Mouse (Mus musculus): Measurements from ENCODE around the gene Rpusd4. TPM values are rescaled to one million over a fixed set of nuclear protein-coding genes. Genes with fewer than 3 reads are reported as not detected.

Gene Rpusd4
- polyA plus RNA-seq, 1 experiment from 2014 or later, result 28.6 TPM

GRCm38 (mm10) chr9:35290417-35290816, 22.8 kb downstream of the Rpusd4 start:
- no peaks in the 10 kb centered on the region for H3K9me3 ChIP-seq
- H3K27ac ChIP-seq, result no peak overlapping the region
- no peak overlapping the region for H3K9ac ChIP-seq
- no peak for ATAC-seq (ENCODE audit: insufficient read depth, low FRiP score, low read depth)
- no peak overlapping the region for H3K4me2 ChIP-seq
- no peaks in the 10 kb centered on the region for H3K4me1 ChIP-seq
- H3K27me3 ChIP-seq (replicated peaks), result no peaks in the 10 kb centered on the region
- H3K36me3 ChIP-seq, result no peaks in the 10 kb centered on the region
- WGBS, result 88% methylated on average over 3 of the region's 3 CpGs
- no peak overlapping the region for H3K4me3 ChIP-seq (replicated peaks)

DNA sequence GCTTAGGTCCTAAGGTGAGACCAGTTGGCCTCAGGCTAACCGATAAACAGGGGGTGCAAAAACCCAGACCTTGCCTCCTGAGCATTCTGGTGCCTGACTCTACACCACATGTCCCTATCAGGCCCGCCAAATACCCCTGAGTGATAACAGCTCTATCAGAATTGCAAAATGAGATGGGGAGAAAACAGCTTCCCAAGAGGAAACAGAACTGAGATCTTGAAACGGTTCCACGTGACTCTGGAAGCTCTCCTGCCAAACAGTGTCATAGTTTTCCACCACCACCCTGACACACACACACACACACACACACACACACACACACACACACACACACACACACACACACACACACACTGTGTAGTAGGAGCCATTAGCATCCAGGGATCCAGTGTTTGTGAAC, 23.3 kb downstream of the Rpusd4 start:
- 69% methylated on average over 4 of the region's 4 CpGs for WGBS
- Histone ChIP-seq H3K4me2 (no peak overlapping the region), H3K4me3 (replicated peaks) (no peak overlapping the region), H3K9ac (no peak overlapping the region), H3K36me3 (no peaks in the 10 kb centered on the region), H3K4me1 (no peaks in the 10 kb centered on the region), H3K27ac (no peak overlapping the region), H3K27me3 (replicated peaks) (no peaks in the 10 kb centered on the region), H3K9me3 (no peaks in the 10 kb centered on the region)
- no peak for ATAC-seq (ENCODE audit: insufficient read depth, low FRiP score, low read depth)

- Histone ChIP-seq H3K4me2 (no peak overlapping the region), H3K4me1 (no peaks in the 10 kb centered on the region), H3K36me3 (no peaks in the 10 kb centered on the region), H3K4me3 (replicated peaks) (no peak overlapping the region), H3K27me3 (replicated peaks) (no peaks in the 10 kb centered on the region), H3K27ac (no peak overlapping the region), H3K9ac (no peak overlapping the region), H3K9me3 (no peaks in the 10 kb centered on the region)
- ATAC-seq (ENCODE audit: insufficient read depth, low FRiP score, low read depth), result no peak
- whole genome bisulfite sequencing, result 68% methylated on average over 5 of the region's 5 CpGs
Observed at GRCm38 (mm10) chr9:35293465-35293864, 25.8 kb downstream of the Rpusd4 start.

- Histone ChIP-seq H3K9ac (no peak overlapping the region), H3K27ac (no peak overlapping the region), H3K36me3 (no peaks in the 10 kb centered on the region), H3K27me3 (replicated peaks) (no peaks in the 10 kb centered on the region), H3K4me1 (no peaks in the 10 kb centered on the region), H3K4me3 (replicated peaks) (no peak overlapping the region), H3K9me3 (no peaks in the 10 kb centered on the region), H3K4me2 (no peak overlapping the region)
- ATAC-seq (ENCODE audit: insufficient read depth, low FRiP score, low read depth), result no peak
Observed at GRCm38 (mm10) chr9:35297791-35298190, 30.1 kb downstream of the Rpusd4 start.

GRCm38 (mm10) chr9:35302172-35302571, 34.5 kb downstream of the Rpusd4 start:
- H3K27me3 ChIP-seq (replicated peaks), result no peaks in the 10 kb centered on the region
- H3K9me3 ChIP-seq, result no peaks in the 10 kb centered on the region
- H3K27ac ChIP-seq, result no peak overlapping the region
- H3K4me3 ChIP-seq (replicated peaks), result no peak overlapping the region
- no peak for ATAC-seq (ENCODE audit: insufficient read depth, low FRiP score, low read depth)
- H3K36me3 ChIP-seq, result no peaks in the 10 kb centered on the region
- H3K4me2 ChIP-seq, result no peak overlapping the region
- 88% methylated on average over 3 of the region's 3 CpGs for WGBS
- H3K4me1 ChIP-seq, result no peaks in the 10 kb centered on the region
- no peak overlapping the region for H3K9ac ChIP-seq

DNA sequence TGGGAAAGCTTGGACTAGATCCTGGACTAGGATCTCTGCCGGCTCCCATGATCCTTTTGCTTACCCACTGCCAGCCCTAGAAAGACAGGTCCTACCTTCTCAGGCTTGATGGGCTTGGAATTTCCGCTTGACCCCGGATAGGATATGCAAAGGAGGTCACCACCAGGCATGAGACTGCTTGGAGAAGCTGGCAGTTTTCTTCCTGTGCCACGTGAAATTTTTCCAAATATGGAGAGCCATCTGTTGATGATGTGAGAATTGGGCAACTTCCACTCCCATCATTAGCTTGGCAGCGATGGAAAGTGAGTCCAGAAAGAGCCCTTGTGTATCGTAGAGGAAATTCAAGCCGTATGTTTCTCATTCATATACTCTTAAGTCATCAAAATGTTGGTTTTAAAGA, 39.8 kb downstream of the Rpusd4 start:
- 68% methylated on average over 7 of the region's 7 CpGs for WGBS
- no peaks in the 10 kb centered on the region for H3K36me3 ChIP-seq
- no peak overlapping the region for H3K27ac ChIP-seq
- no peaks in the 10 kb centered on the region for H3K4me1 ChIP-seq
- H3K9me3 ChIP-seq, result no peaks in the 10 kb centered on the region
- no peak overlapping the region for H3K4me3 ChIP-seq (replicated peaks)
- H3K27me3 ChIP-seq (replicated peaks), result no peaks in the 10 kb centered on the region
- ATAC-seq (ENCODE audit: insufficient read depth, low FRiP score, low read depth), result no peak
- no peak overlapping the region for H3K9ac ChIP-seq
- no peak overlapping the region for H3K4me2 ChIP-seq

DNA sequence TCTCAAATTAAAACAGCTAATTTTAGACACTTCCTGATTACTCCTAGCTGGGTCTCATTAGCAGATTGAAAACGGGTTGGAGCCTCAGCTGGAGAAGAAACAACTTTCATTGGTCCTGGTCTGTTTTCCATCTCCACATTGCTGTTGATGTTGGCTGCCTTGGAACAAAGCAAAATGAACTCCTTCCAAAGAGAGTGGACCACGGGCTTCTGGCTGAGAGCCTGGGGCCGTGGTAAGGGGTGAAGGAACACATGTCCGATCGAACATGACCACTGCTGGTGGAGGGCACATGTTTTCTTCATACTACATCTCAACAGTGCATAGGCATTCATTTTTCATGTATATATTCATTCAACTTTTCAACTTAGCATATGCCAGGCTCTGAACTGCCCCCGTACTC, 42.7 kb downstream of the Rpusd4 start:
- no peak overlapping the region for H3K9ac ChIP-seq
- 76% methylated on average over 6 of the region's 6 CpGs for WGBS
- H3K36me3 ChIP-seq, result no peaks in the 10 kb centered on the region
- no peak overlapping the region for H3K27ac ChIP-seq
- no peak overlapping the region for H3K4me3 ChIP-seq (replicated peaks)
- ATAC-seq (ENCODE audit: insufficient read depth, low FRiP score, low read depth), result no peak
- no peaks in the 10 kb centered on the region for H3K27me3 ChIP-seq (replicated peaks)
- peaks cover 11% of the 10 kb centered on the region; the same call in 1 of the 2 replicates for H3K4me1 ChIP-seq
- H3K4me2 ChIP-seq, result no peak overlapping the region
- H3K9me3 ChIP-seq, result no peaks in the 10 kb centered on the region

GRCm38 (mm10) chr9:35312516-35312915, 44.9 kb downstream of the Rpusd4 start:
- Histone ChIP-seq H3K9ac (no peak overlapping the region), H3K4me3 (replicated peaks) (no peak overlapping the region), H3K4me1 (peaks cover 19% of the 10 kb centered on the region), H3K4me2 (no peak overlapping the region), H3K27me3 (replicated peaks) (no peaks in the 10 kb centered on the region), H3K36me3 (no peaks in the 10 kb centered on the region), H3K9me3 (no peaks in the 10 kb centered on the region), H3K27ac (0 out of 2 replicates have a peak overlapping the region, but pooled peaks have one; percentile 18)
- ATAC-seq (ENCODE audit: insufficient read depth, low FRiP score, low read depth), result peak; percentile 64; the same call in 1 of the 2 replicates
- WGBS, result 44% methylated on average over 3 of the region's 3 CpGs

- no peaks in the 10 kb centered on the region for H3K36me3 ChIP-seq
- H3K9ac ChIP-seq, result no peak overlapping the region
- no peak overlapping the region for H3K4me2 ChIP-seq
- H3K4me1 ChIP-seq, result peaks cover 22% of the 10 kb centered on the region
- H3K4me3 ChIP-seq (replicated peaks), result no peak overlapping the region
- 0 out of 2 replicates have a peak overlapping the region, but pooled peaks have one; percentile 16 for H3K27ac ChIP-seq
- no peaks in the 10 kb centered on the region for H3K27me3 ChIP-seq (replicated peaks)
- ATAC-seq (ENCODE audit: insufficient read depth, low FRiP score, low read depth), result no peak
- WGBS, result 34% methylated on average over 4 of the region's 4 CpGs
- no peaks in the 10 kb centered on the region for H3K9me3 ChIP-seq
Observed at GRCm38 (mm10) chr9:35313601-35314000, 45.9 kb downstream of the Rpusd4 start.

DNA sequence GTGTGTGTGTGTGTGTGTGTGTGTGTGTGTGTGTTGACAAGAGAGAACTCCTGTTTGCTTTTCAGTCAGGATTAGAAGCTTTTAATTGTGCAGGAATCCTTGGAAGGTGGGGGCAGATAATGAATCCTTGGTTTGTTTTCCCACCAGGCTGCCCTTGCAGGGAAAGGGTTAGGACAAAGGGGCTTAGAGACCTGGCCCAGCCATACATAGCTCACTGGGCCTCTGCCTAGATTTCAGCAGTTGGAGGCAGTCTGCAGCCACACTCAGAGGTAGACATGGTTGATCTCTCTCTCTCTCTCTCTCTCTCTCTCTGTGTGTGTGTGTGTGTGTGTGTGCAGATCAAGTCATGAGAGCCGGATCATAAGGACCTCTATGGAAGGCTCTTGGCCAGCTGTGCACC, 46.6 kb downstream of the Rpusd4 start:
- H3K4me3 ChIP-seq (replicated peaks), result no peak overlapping the region
- peaks cover 27% of the 10 kb centered on the region for H3K4me1 ChIP-seq
- H3K4me2 ChIP-seq, result no peak overlapping the region
- H3K9ac ChIP-seq, result no peak overlapping the region
- WGBS, result 64% methylated on average over 1 of the region's 1 CpGs
- no peak overlapping the region for H3K27ac ChIP-seq
- no peaks in the 10 kb centered on the region for H3K27me3 ChIP-seq (replicated peaks)
- H3K9me3 ChIP-seq, result no peaks in the 10 kb centered on the region
- ATAC-seq (ENCODE audit: insufficient read depth, low FRiP score, low read depth), result no peak
- no peaks in the 10 kb centered on the region for H3K36me3 ChIP-seq

- H3K9ac ChIP-seq, result no peak overlapping the region
- H3K9me3 ChIP-seq, result no peaks in the 10 kb centered on the region
- 40% methylated on average over 3 of the region's 3 CpGs for WGBS
- ATAC-seq (ENCODE audit: insufficient read depth, low FRiP score, low read depth), result peak; percentile 25
- peaks cover 27% of the 10 kb centered on the region for H3K4me1 ChIP-seq
- no peaks in the 10 kb centered on the region for H3K36me3 ChIP-seq
- H3K4me3 ChIP-seq (replicated peaks), result no peak overlapping the region
- H3K4me2 ChIP-seq, result no peak overlapping the region
- no peaks in the 10 kb centered on the region for H3K27me3 ChIP-seq (replicated peaks)
- H3K27ac ChIP-seq, result no peak overlapping the region
Observed at GRCm38 (mm10) chr9:35316771-35317211, 49.1 kb downstream of the Rpusd4 start.

DNA sequence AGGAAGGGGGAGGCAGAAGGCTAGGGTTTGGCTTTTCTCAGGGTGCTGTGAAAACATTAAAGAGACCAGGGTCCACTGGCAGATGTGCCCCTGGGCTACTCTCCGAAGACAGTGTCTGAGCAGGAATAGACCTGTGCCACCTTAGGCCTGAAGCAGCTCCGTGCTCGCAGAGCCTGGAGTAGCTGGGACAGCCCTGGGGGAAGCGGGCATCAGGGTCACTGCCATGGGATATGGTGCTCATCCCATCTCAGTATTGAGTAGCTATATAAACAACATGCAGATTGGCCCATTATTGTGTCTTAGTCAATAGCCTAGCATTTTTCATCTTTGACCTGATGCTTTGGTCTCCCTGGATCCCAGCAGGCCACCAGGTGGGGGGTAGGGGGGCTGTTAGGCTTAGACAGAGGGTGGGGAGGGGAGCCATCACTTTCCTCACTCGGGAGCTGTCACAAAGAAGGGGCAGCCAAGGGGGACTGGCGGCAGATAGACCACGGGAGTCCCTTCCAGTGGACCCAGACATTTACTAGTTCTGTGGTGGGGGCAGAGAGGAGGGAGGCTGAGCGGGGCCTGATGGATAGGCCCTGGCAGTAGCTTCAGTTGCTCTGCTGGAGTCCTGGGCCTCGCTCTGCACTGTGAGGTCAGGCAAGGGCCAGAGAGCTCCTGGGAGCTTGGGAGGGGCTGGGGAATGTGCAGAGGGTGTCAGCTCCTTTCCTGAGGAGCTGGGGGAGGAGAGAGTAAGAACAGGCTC, 49.7 kb downstream of the Rpusd4 start:
- H3K36me3 ChIP-seq, result no peaks in the 10 kb centered on the region
- no peak overlapping the region for H3K4me2 ChIP-seq
- H3K27me3 ChIP-seq (replicated peaks), result no peaks in the 10 kb centered on the region
- H3K27ac ChIP-seq, result no peak overlapping the region
- H3K9me3 ChIP-seq, result no peaks in the 10 kb centered on the region
- 49% methylated on average over 8 of the region's 9 CpGs for WGBS
- no peak overlapping the region for H3K9ac ChIP-seq
- peaks cover 27% of the 10 kb centered on the region for H3K4me1 ChIP-seq
- no peak overlapping the region for H3K4me3 ChIP-seq (replicated peaks)
- ATAC-seq (ENCODE audit: insufficient read depth, low FRiP score, low read depth), result peak; percentile 32; the same call in 1 of the 2 replicates
